Mouse (Mus musculus) embryo, embryonic 11.5 days (tissue): ENCODE data around the gene Themis.

Experiments
- DNase-seq: peaks from one replicate; pipeline ENCODE4 v3.0.0-alpha.2; 2012; ENCODE audit warnings: low read depth, low spot score

The Themis gene

DNA sequence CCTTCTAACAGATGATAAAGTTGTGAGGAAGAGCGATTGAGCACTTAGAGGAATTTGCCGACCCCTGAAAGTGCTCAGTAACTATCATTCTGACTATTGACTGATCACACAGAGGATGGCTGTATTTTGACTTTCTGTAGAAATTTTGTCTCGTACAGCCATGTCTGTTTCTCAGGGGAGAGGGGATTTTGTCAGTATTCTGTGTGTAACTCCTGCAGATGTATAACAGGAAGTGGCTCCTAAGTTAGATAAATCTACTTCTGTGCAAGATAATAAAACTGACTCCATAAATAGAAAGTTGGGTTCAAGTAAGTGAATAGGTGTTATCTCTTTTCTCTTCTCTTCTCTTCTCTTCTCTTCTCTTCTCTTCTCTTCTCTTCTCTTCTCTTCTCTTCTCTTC is 137.0 kb downstream of the Themis start:
- no peak for DNase-seq

- DNase-seq: no peak
Measured at GRCm38 (mm10) chr10:28811928-28812570, 143.9 kb downstream of the Themis start.

DNA sequence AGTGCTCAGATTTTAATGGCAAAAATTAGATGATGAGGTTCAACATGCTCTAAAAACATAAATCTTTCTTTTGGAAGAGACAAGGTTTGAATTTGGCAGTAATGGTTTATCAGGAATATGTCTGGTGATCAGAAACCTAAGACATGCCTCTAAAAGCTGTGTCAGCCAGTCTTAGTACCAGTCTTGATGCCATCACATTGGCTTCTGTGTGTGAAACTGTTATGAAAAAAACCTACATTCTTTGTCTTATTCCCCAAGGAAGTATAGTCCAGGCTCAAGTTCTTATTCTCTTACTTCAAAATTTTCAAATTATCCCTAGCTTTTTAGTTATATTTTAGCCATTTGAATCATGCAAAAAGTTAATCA is 144.4 kb downstream of the Themis start:
- no peak for DNase-seq

DNA sequence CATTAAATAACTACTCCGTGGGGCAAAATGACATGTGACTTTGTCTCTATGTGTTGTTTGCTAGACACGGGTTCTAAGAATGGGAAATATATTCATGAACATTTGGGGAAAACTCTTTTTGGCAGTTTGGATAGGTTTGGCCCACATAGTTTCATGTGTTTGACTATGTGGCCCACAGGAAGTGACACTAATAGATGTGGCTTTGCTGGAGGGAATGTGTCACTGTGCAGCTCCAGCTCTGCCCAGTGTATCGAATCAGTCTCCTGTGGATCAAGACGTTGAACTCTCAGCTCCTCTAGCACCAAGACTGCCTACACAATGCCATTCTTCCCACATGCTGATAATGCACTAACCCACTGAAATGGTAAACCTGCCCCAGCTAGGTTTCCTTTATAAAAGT is 148.0 kb downstream of the Themis start:
- no peak for DNase-seq

GRCm38 (mm10) chr10:28822320-28822719 is 154.2 kb downstream of the Themis start:
- no peak for DNase-seq

- DNase-seq: no peak
Measured at GRCm38 (mm10) chr10:28842605-28843004, 174.4 kb downstream of the Themis start.

- peak; percentile 49 for DNase-seq
Measured at GRCm38 (mm10) chr10:28843755-28844717, 175.9 kb downstream of the Themis start.

GRCm38 (mm10) chr10:28856154-28856553 is 188.0 kb downstream of the Themis start:
- DNase-seq: no peak

GRCm38 (mm10) chr10:28870580-28871354 is 202.6 kb downstream of the Themis start:
- DNase-seq: no peak

DNA sequence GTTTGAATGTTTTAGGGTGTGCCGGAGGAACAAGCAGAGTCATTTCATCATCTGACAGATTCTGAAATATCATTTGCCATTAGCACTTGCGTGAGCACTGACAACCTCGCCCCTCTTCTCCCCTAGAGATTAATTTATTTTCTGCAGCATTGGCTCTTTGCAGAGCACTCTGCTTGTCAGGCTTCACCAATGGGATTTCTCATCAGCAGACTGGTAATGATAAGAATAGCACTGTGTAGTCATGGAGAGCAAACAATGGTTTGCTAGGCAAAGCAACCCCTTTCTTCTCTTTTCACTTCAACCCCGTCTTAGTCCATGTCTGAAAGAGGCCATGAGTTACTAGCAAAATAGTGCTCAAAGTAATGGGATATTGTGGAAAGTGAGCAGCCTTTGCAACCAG is 206.4 kb downstream of the Themis start:
- DNase-seq: no peak

DNA sequence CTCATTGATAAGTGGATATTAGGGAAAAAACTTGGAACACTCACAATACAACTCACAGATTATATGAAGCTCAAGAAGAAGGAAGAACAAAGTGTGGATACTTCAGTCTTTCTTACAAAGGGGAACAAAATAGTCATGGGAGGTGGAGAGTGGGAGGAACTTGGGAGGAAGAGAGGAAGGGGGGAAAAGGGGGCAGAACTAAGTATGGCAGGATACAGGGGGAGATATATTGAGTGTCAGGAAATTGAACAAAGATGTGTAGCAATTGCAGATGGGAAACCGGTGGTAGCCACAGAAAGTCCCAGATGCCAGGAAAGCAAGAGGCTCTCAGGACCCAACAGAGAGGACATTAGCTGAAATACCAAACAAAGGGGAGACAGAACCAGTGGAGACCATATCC is 219.5 kb downstream of the Themis start:
- DNase-seq: no peak

DNA sequence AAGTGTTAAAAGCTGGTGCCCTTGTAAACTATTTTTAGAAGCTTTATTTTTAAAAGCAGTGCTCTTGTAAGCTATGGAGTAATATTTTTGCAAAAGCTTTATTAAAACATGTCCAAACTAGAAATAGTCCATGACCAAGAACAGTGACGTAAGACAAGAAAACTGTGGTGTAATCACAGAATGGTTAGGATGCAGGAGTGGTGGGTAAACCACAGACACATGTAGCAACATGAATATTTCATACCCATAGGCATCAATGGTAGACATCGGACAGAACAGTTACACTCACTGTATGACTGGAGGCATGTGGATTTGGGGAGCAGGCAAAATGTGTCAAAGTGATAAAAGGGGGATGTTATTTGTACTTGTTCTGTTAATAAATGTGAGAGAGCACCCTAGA is 222.7 kb downstream of the Themis start:
- DNase-seq: no peak

GRCm38 (mm10) chr10:28898351-28898750 is 230.2 kb downstream of the Themis start:
- DNase-seq: no peak
